Mouse (Mus musculus) CD4-positive, CD25-positive, alpha-beta regulatory T cell, adult 2 months (primary cell): ENCODE results near the gene Aifm3.

Experiments
- DNase-seq: peaks from one replicate; pipeline ENCODE4 v3.0.0-alpha.2; 2012; ENCODE audit warnings: low read depth, low spot score

The Aifm3 gene

GRCm38 (mm10) chr16:17499249-17499883, 10.0 kb downstream of the Aifm3 start:
- no peak for DNase-seq

- no peak for DNase-seq
Observed at GRCm38 (mm10) chr16:17502681-17503080, 13.3 kb downstream of the Aifm3 start.

GRCm38 (mm10) chr16:17507018-17507552, 17.7 kb downstream of the Aifm3 start:
- DNase-seq = no peak

- DNase-seq = peak; percentile 29
Observed at GRCm38 (mm10) chr16:17508031-17508430, 18.6 kb downstream of the Aifm3 start.

- DNase-seq = peak; percentile 90
Observed at GRCm38 (mm10) chr16:17508546-17509239, 19.3 kb downstream of the Aifm3 start, which contains the start of gene Lztr1. Gene Lztr1, plus strand, starts transcription at chr16:17508688.

GRCm38 (mm10) chr16:17509240-17509597, 19.8 kb downstream of the Aifm3 start:
- no peak for DNase-seq

GRCm38 (mm10) chr16:17510143-17510542, 20.7 kb downstream of the Aifm3 start:
- DNase-seq = no peak

- no peak for DNase-seq
Observed at GRCm38 (mm10) chr16:17510686-17511085, 21.3 kb downstream of the Aifm3 start.

- DNase-seq = no peak
Observed at GRCm38 (mm10) chr16:17511431-17511830, 22.0 kb downstream of the Aifm3 start.

GRCm38 (mm10) chr16:17518910-17519309, 29.5 kb downstream of the Aifm3 start:
- DNase-seq = no peak

- DNase-seq = no peak
Observed at GRCm38 (mm10) chr16:17524156-17524555, 34.7 kb downstream of the Aifm3 start.

- no peak for DNase-seq
Observed at GRCm38 (mm10) chr16:17525524-17525923, 36.1 kb downstream of the Aifm3 start.

GRCm38 (mm10) chr16:17526223-17526622, 36.8 kb downstream of the Aifm3 start:
- no peak for DNase-seq

- no peak for DNase-seq
Observed at GRCm38 (mm10) chr16:17527606-17528005, 38.2 kb downstream of the Aifm3 start.

GRCm38 (mm10) chr16:17528276-17528675, 38.9 kb downstream of the Aifm3 start:
- DNase-seq = no peak

GRCm38 (mm10) chr16:17529981-17530586, 40.7 kb downstream of the Aifm3 start:
- no peak for DNase-seq

- peak; percentile 98 for DNase-seq
Observed at GRCm38 (mm10) chr16:17530640-17531288, 41.4 kb downstream of the Aifm3 start, which contains the start of gene Thap7. Gene Thap7, minus strand, starts transcription at chr16:17531136.

GRCm38 (mm10) chr16:17532271-17532670, 42.9 kb downstream of the Aifm3 start:
- peak; percentile 33 for DNase-seq

- DNase-seq = no peak
Observed at GRCm38 (mm10) chr16:17532676-17533329, 43.4 kb downstream of the Aifm3 start.

- DNase-seq = no peak
Observed at GRCm38 (mm10) chr16:17536584-17536983, 47.2 kb downstream of the Aifm3 start.

GRCm38 (mm10) chr16:17542632-17543031, 53.2 kb downstream of the Aifm3 start:
- no peak for DNase-seq
